Mouse (Mus musculus): ENCODE results near the gene Zfp638.

Gene Zfp638

GRCm38 (mm10) chr6:83890281-83891015 lies 23.5 kb downstream of the Zfp638 start:
- no peak for DNase-seq (ENCODE audit: low read depth in 2 of 2, low spot score in 2 of 2)

GRCm38 (mm10) chr6:83891251-83891650 lies 24.3 kb downstream of the Zfp638 start:
- no peak for DNase-seq (ENCODE audit: low read depth in 2 of 2, low spot score in 2 of 2)

DNA sequence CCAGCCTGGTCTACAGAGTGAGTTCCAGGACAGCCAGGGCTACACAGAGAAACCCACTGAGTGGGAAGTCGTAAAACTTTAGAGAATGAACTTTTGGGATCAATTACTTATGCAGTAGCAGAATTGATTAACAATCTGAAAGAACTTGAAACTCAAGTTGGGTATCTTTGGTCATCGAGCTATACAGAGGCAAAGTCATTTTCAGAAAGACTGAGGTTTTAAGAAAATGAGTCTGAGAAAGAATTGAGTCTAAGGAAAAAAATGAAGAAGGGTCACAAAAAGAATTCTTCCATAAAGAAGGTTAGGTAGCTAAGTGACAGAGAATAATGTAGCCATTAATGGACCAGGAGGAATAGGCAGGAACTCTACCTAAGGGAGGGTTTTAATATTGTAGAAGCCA lies 24.8 kb downstream of the Zfp638 start:
- no peak for DNase-seq (ENCODE audit: low read depth in 2 of 2, low spot score in 2 of 2)

DNA sequence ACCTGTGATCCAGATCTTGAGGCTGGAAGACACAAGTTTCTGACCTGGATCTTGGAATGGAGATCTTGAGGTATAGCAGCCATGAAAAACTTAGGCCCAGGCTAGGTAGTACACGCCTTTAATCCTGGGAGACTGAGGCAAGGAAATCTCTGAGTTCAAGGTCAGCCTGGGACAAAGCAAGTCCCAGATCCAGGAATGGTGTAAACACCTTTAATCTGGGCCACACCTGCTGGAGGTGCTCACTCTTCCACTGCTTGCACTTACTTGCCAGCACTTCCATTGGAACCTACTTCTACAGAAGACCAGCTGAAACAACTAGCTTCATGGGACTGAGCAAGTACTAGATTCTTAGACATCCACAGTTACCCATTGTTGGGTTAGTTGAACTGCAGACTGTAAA lies 26.2 kb downstream of the Zfp638 start:
- no peak for DNase-seq (ENCODE audit: low read depth in 2 of 2, low spot score in 2 of 2)

DNA sequence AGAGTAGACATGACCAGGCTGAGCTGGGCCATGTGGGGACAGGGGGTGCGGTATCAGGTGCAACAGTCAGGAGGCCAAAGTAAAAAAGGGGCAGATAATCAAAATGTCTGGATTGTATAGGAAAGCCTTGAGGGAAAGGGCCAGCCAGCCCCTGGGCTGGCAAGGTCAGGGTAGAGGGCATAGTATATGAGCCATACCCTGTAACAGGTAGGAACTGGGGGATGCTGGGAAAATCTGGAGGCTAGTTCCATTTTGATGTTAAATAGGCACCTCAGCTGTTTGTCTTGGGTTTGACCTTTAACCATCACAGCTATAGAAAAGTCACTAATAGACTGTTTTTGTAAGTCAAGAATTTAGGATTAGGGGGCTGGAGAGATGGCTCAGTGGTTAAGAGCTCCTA lies 26.7 kb downstream of the Zfp638 start:
- no peak for DNase-seq (ENCODE audit: low read depth in 2 of 2, low spot score in 2 of 2)

GRCm38 (mm10) chr6:83899142-83899541 lies 32.2 kb downstream of the Zfp638 start:
- DNase-seq (ENCODE audit: low read depth in 2 of 2, low spot score in 2 of 2): no peak

GRCm38 (mm10) chr6:83905276-83905675 lies 38.4 kb downstream of the Zfp638 start:
- DNase-seq (ENCODE audit: low read depth in 2 of 2, low spot score in 2 of 2): no peak

DNA sequence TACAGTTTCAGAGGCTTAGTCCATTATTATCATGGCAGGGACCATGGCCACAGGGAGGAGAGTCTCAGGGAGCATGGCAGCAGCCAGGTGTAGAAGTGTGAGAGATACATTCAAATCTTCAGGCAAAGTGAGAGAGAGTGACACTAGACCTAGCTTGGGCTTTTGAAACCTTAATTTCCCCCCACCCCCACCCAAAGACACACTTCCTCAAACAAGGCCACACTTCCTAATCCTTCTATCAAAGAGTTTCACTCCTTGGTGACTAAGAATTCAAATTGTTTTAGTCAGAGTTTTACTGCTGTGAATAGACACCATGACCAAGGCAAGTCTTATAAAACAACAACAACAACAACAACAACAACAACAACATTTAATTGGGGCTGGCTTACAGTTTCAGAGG lies 39.8 kb downstream of the Zfp638 start:
- no peak for DNase-seq (ENCODE audit: low read depth in 2 of 2, low spot score in 2 of 2)

- no peak for DNase-seq (ENCODE audit: low read depth in 2 of 2, low spot score in 2 of 2)
Observed at GRCm38 (mm10) chr6:83908386-83908785, 41.5 kb downstream of the Zfp638 start.

DNA sequence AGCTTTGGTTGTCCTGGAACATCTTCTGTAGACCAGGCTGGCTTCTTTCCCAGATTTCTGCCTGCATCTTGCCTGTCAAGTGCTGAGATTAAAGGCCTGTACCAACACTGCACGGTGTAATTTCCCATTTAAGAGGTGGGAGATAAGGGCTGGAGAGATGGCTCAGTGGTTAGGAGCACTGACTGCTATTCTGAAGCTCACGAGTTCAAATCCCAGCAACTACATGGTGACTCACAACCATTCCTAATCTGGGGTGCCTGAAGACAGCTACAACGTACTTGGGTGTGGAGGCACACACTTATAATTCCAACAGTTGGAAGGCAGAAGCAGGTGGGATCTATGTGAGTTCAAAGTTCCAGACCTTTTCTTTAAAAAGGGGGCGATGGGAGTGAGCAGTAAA lies 46.8 kb downstream of the Zfp638 start:
- DNase-seq (ENCODE audit: low read depth in 2 of 2, low spot score in 2 of 2): no peak

DNA sequence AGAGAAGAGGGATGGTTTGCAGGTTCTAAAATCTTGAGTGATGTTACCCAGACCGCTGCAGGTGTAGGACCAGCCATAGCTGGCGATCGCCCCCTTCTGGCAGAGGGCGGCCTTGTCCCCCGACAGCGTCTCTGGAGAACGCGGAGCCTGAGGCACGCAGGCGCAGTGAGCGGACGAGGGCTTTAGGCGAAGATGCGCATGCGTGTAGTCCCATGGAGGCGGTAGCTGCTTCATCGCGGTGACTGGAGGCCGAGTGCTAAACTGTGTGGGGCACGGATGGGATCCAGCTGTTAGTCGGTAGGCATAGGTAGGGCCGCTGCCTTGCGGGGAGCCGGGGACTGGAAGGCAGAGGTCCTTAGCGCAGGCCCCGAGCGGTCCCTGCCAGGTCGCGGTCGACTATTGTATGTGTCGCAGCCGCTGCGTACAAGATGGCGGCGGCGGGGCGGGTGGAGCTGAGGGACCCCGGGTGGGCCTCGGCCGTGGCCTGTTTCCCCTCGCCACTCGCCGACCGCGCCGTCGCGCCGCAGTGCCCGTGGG lies 47.3 kb downstream of the Zfp638 start:
- peak; percentile 99 to 100 for DNase-seq (ENCODE audit: low read depth in 2 of 2, low spot score in 2 of 2)

DNA sequence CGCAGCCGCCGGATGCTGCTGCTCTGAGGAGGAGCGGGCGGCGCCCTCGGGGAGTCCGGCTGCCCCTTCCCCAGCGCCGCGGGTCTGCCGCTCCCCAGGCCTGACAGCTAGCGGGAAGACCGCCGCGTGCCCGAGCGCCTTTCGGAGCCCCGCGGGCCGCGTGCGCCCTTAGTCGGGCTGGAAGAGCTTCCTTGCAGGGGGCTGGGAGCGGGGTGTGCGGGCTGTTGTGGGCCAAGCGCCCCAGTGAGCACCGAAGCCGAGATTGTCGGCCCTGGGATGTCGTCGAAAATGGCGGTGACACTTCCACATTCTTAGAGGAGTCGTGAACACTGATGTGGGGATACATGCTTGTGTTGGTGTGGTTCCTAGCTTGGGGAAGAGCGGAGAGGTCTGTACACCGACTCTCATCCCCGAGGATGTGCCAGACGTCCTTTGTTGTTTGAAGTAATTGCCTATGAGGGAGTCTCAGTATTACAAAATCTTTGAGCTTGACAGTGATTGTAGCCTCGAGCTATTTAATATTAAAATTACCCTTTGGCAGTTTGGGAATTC lies 47.9 kb downstream of the Zfp638 start:
- no peak for DNase-seq (ENCODE audit: low read depth in 2 of 2, low spot score in 2 of 2)

- DNase-seq (ENCODE audit: low read depth in 2 of 2, low spot score in 2 of 2): peak in 1 of 2 experiments; percentile 12
Observed at GRCm38 (mm10) chr6:83927418-83927817, 60.5 kb downstream of the Zfp638 start.

DNA sequence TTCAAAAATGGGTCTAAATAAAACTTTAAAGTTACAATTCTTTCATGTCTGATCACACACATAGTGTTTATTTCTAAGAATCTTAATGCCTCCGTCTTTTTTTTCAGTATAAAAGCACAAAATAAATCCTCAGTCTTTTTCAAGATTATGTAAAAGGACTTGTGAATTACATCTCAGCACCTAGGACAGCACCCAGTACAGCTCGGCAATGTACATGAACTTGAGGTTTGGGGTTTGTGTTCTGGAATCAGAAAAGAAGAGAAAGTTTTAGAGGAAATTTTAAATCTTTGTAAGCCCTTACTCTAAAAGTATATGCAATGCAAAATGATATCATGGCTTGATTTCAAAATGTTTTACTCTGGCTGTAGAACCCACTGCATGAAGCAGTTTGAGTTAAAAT lies 61.3 kb downstream of the Zfp638 start:
- DNase-seq (ENCODE audit: low read depth in 2 of 2, low spot score in 2 of 2): no peak

GRCm38 (mm10) chr6:83939492-83939891 lies 72.6 kb downstream of the Zfp638 start:
- DNase-seq (ENCODE audit: low read depth in 2 of 2, low spot score in 2 of 2): no peak

DNA sequence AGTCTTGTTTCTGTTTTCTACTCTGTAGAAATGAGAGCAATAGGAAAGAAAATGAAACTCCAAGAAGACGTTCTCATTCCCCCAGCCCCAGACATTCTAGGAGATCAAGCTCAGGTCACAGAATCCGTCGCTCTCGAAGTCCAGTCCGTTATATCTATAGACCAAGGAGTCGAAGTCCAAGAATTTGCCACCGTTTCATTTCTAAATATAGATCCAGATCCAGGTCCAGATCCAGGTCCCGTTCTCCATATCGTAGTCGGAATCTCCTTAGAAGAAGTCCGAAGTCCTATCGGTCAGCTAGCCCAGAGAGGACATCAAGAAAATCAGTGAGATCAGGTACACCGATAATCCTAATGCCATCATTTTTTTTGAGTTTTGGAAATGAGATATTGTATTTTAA lies 75.9 kb downstream of the Zfp638 start:
- no peak for DNase-seq (ENCODE audit: low read depth in 2 of 2, low spot score in 2 of 2)

GRCm38 (mm10) chr6:83953603-83954002 lies 86.7 kb downstream of the Zfp638 start:
- DNase-seq (ENCODE audit: low read depth in 2 of 2, low spot score in 2 of 2): no peak

DNA sequence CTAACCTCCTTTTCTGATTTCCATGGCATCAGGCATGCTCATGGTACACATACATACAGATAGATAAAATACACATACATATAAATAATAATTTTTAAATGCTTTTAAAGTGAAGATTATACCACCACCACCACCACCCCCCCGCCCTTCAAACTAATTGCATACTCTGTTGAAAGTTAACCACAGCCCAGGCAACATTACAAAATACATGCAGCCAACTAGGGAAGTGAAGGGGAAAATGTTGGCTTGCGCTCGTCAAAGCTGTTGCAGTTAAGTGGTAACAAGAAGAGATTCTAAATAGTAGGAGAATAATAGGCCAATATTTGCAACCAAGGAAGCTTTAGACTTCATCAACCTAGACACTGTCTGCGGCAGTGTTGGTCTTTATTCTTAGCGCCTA lies 120.7 kb downstream of the Zfp638 start:
- DNase-seq (ENCODE audit: low read depth in 2 of 2, low spot score in 2 of 2): no peak

GRCm38 (mm10) chr6:84002716-84003115 lies 135.8 kb downstream of the Zfp638 start:
- no peak for DNase-seq (ENCODE audit: low read depth in 2 of 2, low spot score in 2 of 2)

- no peak for DNase-seq (ENCODE audit: low read depth in 2 of 2, low spot score in 2 of 2)
Observed at GRCm38 (mm10) chr6:84004295-84004694, 137.4 kb downstream of the Zfp638 start.

DNA sequence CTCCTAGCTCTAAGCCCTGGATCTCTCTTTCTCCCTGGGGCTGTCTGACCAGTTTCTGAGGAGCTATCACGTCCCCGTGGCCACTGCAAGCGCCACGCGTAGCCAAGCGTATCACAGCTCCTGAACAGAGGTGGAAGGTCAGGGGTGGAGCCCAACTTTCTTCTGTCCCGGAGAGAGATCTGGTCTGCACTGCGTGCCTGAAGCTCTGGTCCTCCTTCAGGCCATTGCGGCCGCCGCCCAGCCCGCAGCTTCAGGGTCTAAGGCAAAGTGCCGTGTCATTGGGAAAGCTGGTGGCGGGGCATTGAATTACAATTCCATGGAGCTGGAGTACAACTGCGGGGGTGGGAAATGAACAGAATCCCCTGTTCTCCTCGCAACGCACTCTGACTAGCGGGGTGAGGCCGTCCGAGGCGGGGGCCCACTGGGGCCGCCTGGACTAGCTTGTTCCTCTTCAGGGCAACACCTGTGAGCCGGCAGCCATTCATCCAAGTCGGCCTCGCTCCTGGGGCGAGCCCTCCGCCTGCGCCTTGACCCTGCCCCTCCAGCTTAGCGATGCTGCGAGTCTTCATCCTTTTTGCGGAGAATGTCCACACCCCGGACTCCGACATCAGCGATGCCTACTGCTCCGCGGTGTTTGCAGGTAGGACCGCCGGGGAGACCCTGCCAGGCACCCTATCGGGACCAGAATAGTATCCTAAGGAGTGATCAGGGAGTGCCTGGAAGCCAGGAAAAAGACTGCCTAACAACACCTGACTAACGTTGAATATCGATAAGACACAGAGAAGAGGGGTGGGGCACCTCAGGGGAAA lies 141.7 kb downstream of the Zfp638 start, which contains the start of gene Dysf:
TSS of gene Dysf (plus strand) at position 228 of the 809 bp plus-strand sequence.
- no peak for DNase-seq (ENCODE audit: low read depth in 2 of 2, low spot score in 2 of 2)

Measured in CD8-positive naive resting alpha-beta T cell, adult 2 months (primary cell).